Mouse (Mus musculus) kidney, adult 10 weeks (tissue): Measurements from ENCODE around the gene Pnma3. TPM values are rescaled to one million over a fixed set of nuclear protein-coding genes. Genes with fewer than 3 reads are reported as not detected.

ENCODE experiments used
- polyA plus RNA-seq: library from polyadenylated mRNA; stranded (reverse); fragments of 350-450 nt; fragmentation: Illumina TruSeq; extraction: RNeasy Lipid Tissue Mini Kit (QIAGEN cat#74804); gene quantifications from one replicate; pipeline ENCODE4 v1.2.3, GENCODE M21; 2014; ENCODE audit warnings: low read depth, low replicate concordance

Pnma3 gene
- polyA plus RNA-seq: not detected

DNA sequence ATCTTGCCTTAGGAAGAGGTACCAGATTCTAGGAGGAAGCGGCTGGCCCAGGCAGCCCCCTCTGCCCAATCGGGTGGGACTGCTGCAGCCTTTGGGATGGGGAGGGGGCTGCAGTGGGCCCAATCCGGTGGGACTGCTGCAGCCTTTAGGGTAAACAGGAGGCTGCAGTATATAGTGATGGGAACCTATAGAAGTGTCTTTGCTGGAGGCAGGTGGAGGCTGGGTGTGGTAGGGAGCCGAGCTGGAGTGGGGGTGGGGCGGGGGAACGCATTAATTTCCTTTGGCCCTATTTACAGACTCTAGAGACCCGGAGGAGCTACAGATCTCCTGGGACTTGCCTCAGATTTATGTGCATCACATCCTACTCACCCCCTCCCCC lies at the start of gene Pnma3:
Gene Pnma3, plus strand, starts transcription at position 373 of the 379 bp plus-strand sequence.

DNA sequence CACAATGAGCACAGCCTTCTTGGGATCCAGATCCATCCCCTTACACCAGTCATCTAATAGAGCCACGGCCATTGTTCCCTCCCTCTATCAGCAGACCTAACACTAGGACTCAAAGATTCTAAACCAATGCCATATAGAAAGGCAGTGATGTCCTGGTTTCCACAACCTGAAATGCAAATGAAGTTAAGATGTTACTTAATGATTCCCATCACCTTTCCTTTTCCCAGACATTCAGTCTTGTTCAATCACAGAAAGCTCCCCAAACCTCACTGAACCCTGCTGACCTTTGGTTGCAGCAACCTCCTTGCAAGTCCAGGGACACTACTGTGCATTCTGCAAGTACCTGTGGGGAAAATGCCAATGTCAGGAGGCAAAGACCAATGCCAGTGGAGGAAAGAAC lies 27.6 kb upstream of the Pnma3 start, which contains the start of gene Pnma5:
Gene Pnma5, minus strand, starts transcription at position 101 of the 400 bp plus-strand sequence.

DNA sequence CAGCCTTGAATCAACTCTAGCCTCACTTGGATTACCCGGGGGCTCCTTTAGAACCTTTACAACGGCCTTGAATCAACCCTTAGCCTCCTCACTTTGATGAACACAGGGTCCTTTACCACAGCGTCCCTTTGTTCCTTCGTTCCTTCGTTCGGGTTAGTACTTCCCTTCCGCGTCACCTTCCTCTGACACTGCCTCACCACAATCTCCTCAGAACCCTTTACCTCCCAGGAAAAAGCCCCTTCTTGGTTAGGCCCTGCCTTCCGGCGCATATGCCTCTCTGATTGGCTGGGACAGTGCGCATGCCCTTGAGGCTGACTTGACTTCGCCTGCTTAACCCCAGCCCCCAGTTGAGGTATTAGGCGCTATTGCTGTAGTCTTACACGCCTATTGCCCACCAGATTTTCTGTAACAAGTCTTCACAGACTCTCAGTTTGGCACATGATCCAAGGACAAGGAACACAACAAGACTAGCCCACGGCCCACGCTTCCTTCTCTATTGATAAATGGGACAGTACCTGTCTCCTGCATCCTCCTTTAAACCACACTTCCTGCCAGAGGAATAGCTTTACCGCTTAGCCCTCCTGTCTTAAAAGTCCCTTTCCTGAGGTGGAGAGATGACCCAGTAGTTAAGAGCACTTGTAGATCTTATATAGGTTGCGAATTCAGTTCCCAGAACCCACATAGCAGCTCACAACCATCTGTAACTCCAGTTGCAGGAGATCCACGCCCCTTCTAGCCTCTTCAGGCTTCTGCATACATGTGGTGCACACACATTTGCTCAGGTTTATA lies 17.9 kb downstream of the Pnma3 start, which contains the start of gene Xlr4a:
Gene Xlr4a, minus strand, starts transcription at position 212 of the 789 bp plus-strand sequence.

DNA sequence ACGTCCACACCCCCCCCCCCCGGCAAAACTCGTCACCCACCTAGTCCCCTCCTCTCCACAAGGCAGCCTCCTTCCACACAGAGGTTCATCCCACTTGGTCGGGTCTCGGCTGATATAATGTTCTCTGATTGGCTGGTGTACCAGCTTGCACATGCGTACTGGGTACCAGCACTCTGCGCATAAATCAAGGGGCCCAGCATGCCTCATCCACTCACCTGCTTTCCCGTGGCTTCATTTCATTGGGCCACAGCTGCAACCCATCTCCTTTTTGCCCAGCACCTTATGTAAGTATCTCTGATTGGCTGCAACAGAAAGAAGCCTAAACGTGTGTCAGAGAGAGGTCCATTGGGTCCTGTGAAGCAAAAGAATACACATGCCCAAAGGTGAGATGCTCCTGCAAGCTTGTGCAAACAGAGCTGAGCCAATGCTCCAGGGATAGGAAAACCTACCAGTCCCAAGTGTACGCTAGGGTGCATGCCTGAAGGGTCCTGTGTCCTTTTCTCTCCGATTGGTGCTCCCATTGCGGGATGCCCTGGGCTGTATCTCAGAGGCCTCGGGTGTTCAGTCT lies 32.4 kb downstream of the Pnma3 start, which contains the start of gene Xlr3a:
Gene Xlr3a, minus strand, starts transcription at position 155 of the 568 bp plus-strand sequence.

DNA sequence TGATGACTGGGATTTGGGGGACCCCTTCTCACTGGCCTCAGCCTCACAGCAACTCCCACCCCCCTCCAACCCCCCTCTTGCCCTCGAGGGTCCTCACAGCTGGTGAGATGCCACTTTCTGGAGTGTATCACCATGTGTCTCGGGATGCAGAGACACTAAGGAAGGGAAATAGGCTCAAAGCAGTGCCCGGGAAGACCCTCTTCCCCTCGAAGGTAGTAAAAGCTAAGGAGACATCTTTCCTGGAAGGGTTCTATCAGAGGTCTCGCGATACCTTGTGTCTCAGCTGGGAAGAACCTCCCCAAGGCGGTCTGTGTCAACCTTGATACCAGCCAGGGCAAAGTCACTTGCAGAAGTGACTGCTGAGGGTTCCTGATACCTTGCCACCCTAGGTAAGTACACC lies 52.2 kb downstream of the Pnma3 start, which contains the start of gene Gm14685:
Gene Gm14685, plus strand, starts transcription at position 301 of the 400 bp plus-strand sequence.

Other genes starting within 250 kb of the Pnma3 start
- 0.16 TPM for gene Gabrq, start 239.6 kb upstream of the Pnma3 start, polyA plus RNA-seq
- 258 TPM for gene Cetn2, start 146.4 kb upstream of the Pnma3 start, polyA plus RNA-seq
- 77.1 TPM for gene Nsdhl, start 146.2 kb upstream of the Pnma3 start, polyA plus RNA-seq
- gene Zfp185, start 77.4 kb upstream of the Pnma3 start, polyA plus RNA-seq: 23.9 TPM
- gene Pnma5, start 27.7 kb upstream of the Pnma3 start, polyA plus RNA-seq: not detected
- not detected for gene Xlr4a, start 17.7 kb downstream of the Pnma3 start, polyA plus RNA-seq
- 5.1 TPM for gene Xlr3a, start 32.3 kb downstream of the Pnma3 start, polyA plus RNA-seq
- not detected for gene Gm14685, start 52.3 kb downstream of the Pnma3 start, polyA plus RNA-seq
- gene Xlr5b, start 84.0 kb downstream of the Pnma3 start, polyA plus RNA-seq: 1.0 TPM
- gene DXBay18, start 84.7 kb downstream of the Pnma3 start, polyA plus RNA-seq: not detected
- not detected for gene Spin2d, start 112.2 kb downstream of the Pnma3 start, polyA plus RNA-seq
- 5.6 TPM for gene Xlr3b, start 127.4 kb downstream of the Pnma3 start, polyA plus RNA-seq
- 0.69 TPM for gene Xlr4b, start 149.5 kb downstream of the Pnma3 start, polyA plus RNA-seq
- gene F8a, start 163.5 kb downstream of the Pnma3 start, polyA plus RNA-seq: 8.4 TPM
- 0.93 TPM for gene Xlr4c, start 178.3 kb downstream of the Pnma3 start, polyA plus RNA-seq
- not detected for gene Xlr3c, start 200.6 kb downstream of the Pnma3 start, polyA plus RNA-seq
- 0.65 TPM for gene Xlr5a, start 228.2 kb downstream of the Pnma3 start, polyA plus RNA-seq
- gene Xlr5c, start 228.2 kb downstream of the Pnma3 start, polyA plus RNA-seq: 0.49 TPM